Mouse (Mus musculus): ENCODE measurements around the gene Grhpr. TPM values are rescaled to one million over a fixed set of nuclear protein-coding genes. Genes with fewer than 3 reads are reported as not detected.

Grhpr gene
- polyA plus RNA-seq, 1 experiment = 74.7 TPM

- no peak for TF ChIP-seq GATA1 (IDR thresholded peaks at IDR 0.05; ENCODE audit: low read length)
Measured at GRCm38 (mm10) chr4:45036571-45036970, 55.4 kb downstream of the Grhpr start.

- TF ChIP-seq GATA1 (IDR thresholded peaks at IDR 0.05; ENCODE audit: low read length) = no peak
Measured at GRCm38 (mm10) chr4:45037455-45038410, 56.5 kb downstream of the Grhpr start.

Other genes starting within 250 kb of the Grhpr start
- gene Zcchc7, start 225.5 kb upstream of the Grhpr start, polyA plus RNA-seq (2012) = 31.2 and 43.9 TPM in 2 replicates
- 3.2 and 3.6 TPM in 2 replicates for gene Zbtb5, start 31.0 kb downstream of the Grhpr start, polyA plus RNA-seq (2012)
- 4.4 and 10.3 TPM in 2 replicates for gene Polr1e, start 37.2 kb downstream of the Grhpr start, polyA plus RNA-seq (2012)
- gene Fbxo10, start 103.2 kb downstream of the Grhpr start, polyA plus RNA-seq (2012) = 5.6 and 6.1 TPM in 2 replicates
- gene Tomm5, start 126.7 kb downstream of the Grhpr start, polyA plus RNA-seq (2012) = 194 and 202 TPM in 2 replicates
- 7.4 and 7.9 TPM in 2 replicates for gene Frmpd1, start 203.5 kb downstream of the Grhpr start, polyA plus RNA-seq (2012)